Mouse (Mus musculus): ENCODE data around the gene Selenbp2. TPM values are rescaled to one million over a fixed set of nuclear protein-coding genes. Genes with fewer than 3 reads are reported as not detected.
"Not testable (repeated sequence)": the region's sequence is repeated elsewhere in the genome, so short reads cannot be mapped to it uniquely, and the experiment has no call there.

Gene Selenbp2
- polyA plus RNA-seq, 1 experiment from 2014 or later: not detected

- Histone ChIP-seq H3K4me1 (no peaks in the 10 kb centered on the region), H3K27ac (no peak overlapping the region), H3K36me3 (no peaks in the 10 kb centered on the region), H3K4me3 (no peak overlapping the region), H3K4me2 (replicated peaks) (no peak overlapping the region), H3K27me3 (no peaks in the 10 kb centered on the region), H3K9me3 (no peaks in the 10 kb centered on the region), H3K9ac (no peak overlapping the region)
- ATAC-seq (ENCODE audit: insufficient number of reproducible peaks, insufficient read depth, low FRiP score, low TSS enrichment): 0 out of 2 replicates have a peak, but pooled peaks have one; percentile 41
- WGBS: 72% methylated on average over 8 of the region's 8 CpGs
These were observed 14.0 kb upstream of the Selenbp2 start for GRCm38 (mm10) chr3:94679351-94679841.

DNA sequence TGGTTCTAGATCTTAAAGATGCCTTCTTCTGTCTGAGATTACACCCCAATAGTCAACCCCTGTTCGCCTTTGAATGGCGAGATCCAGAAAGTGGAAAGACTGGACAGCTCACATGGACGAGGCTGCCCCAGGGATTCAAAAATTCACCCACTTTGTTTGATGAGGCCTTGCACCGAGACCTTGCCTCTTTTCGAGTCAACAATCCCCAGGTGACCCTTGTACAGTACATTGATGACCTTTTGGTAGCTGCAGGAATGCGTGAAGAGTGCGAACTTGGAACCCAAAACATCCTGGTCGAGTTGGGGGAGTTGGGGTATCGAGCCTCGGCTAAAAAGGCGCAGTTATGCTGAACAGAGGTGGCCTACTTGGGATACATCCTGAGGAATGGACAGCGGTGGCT lies 13.3 kb upstream of the Selenbp2 start:
- not testable (repeated sequence) for H3K4me3 ChIP-seq; H3K4me2 ChIP-seq (replicated peaks); H3K27ac ChIP-seq; H3K36me3 ChIP-seq; H3K9ac ChIP-seq; H3K27me3 ChIP-seq; H3K9me3 ChIP-seq; H3K4me1 ChIP-seq; ATAC-seq (ENCODE audit: insufficient number of reproducible peaks, insufficient read depth, low FRiP score, low TSS enrichment)
- 88% methylated on average over 12 of the region's 12 CpGs for WGBS

GRCm38 (mm10) chr3:94680783-94681182 lies 12.6 kb upstream of the Selenbp2 start:
- H3K9me3 ChIP-seq: no peaks in the 10 kb centered on the region
- no peak for ATAC-seq (ENCODE audit: insufficient number of reproducible peaks, insufficient read depth, low FRiP score, low TSS enrichment)
- no peaks in the 10 kb centered on the region for H3K4me1 ChIP-seq
- H3K36me3 ChIP-seq: no peaks in the 10 kb centered on the region
- H3K27me3 ChIP-seq: no peaks in the 10 kb centered on the region
- no peak overlapping the region for H3K27ac ChIP-seq
- H3K4me3 ChIP-seq: no peak overlapping the region
- 93% methylated on average over 16 of the region's 16 CpGs for WGBS
- no peak overlapping the region for H3K9ac ChIP-seq
- no peak overlapping the region for H3K4me2 ChIP-seq (replicated peaks)

GRCm38 (mm10) chr3:94683646-94684045 lies 9.7 kb upstream of the Selenbp2 start:
- whole genome bisulfite sequencing: 77% methylated on average over 6 of the region's 6 CpGs
- Histone ChIP-seq H3K9me3 (no peaks in the 10 kb centered on the region), H3K4me2 (replicated peaks) (no peak overlapping the region), H3K27me3 (no peaks in the 10 kb centered on the region), H3K27ac (no peak overlapping the region), H3K4me1 (no peaks in the 10 kb centered on the region), H3K9ac (no peak overlapping the region), H3K36me3 (no peaks in the 10 kb centered on the region), H3K4me3 (no peak overlapping the region)
- ATAC-seq (ENCODE audit: insufficient number of reproducible peaks, insufficient read depth, low FRiP score, low TSS enrichment): no peak

GRCm38 (mm10) chr3:94685989-94686772 lies 7.2 kb upstream of the Selenbp2 start:
- H3K36me3 ChIP-seq; H3K4me3 ChIP-seq; H3K4me2 ChIP-seq (replicated peaks); H3K9me3 ChIP-seq; ATAC-seq (ENCODE audit: insufficient number of reproducible peaks, insufficient read depth, low FRiP score, low TSS enrichment); H3K27ac ChIP-seq; H3K9ac ChIP-seq; H3K4me1 ChIP-seq; H3K27me3 ChIP-seq: not testable (repeated sequence)
- WGBS: 86% methylated on average over 8 of the region's 8 CpGs

- 90% methylated on average over 3 of the region's 3 CpGs for WGBS
- H3K36me3 ChIP-seq; ATAC-seq (ENCODE audit: insufficient number of reproducible peaks, insufficient read depth, low FRiP score, low TSS enrichment); H3K27me3 ChIP-seq; H3K4me2 ChIP-seq (replicated peaks); H3K9me3 ChIP-seq; H3K27ac ChIP-seq; H3K4me3 ChIP-seq; H3K4me1 ChIP-seq; H3K9ac ChIP-seq: not testable (repeated sequence)
These were observed 4.7 kb upstream of the Selenbp2 start for GRCm38 (mm10) chr3:94688698-94689097.

- ATAC-seq (ENCODE audit: insufficient number of reproducible peaks, insufficient read depth, low FRiP score, low TSS enrichment); H3K9me3 ChIP-seq; H3K9ac ChIP-seq; H3K36me3 ChIP-seq; H3K27me3 ChIP-seq; H3K4me3 ChIP-seq; H3K27ac ChIP-seq; H3K4me1 ChIP-seq; H3K4me2 ChIP-seq (replicated peaks): not testable (repeated sequence)
- 71% methylated on average over 1 of the region's 1 CpGs for WGBS
These were observed 4.2 kb upstream of the Selenbp2 start for GRCm38 (mm10) chr3:94689195-94689594.

DNA sequence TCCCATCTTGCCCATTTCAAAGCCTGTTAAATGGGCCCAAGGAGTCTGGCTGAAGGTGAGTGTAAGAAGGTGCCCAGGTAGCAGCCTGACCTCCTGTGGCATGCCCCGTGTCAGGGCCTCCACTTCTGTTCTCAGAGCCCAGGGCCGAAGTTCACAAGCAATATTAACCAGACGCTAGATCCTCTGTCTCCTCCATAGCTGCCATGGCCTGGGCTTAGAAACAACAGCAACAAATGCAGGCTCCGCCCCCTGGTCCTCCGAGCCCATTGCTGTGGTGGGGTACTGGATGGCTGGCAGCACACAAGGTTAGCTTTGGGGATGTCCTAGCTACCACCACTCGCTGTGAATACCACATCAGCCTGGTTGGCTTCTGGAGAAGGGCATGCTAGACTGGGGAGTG lies 3.2 kb upstream of the Selenbp2 start:
- ATAC-seq (ENCODE audit: insufficient number of reproducible peaks, insufficient read depth, low FRiP score, low TSS enrichment); H3K36me3 ChIP-seq: not testable (repeated sequence)
- 55% methylated on average over 6 of the region's 6 CpGs for WGBS

GRCm38 (mm10) chr3:94690616-94691247 lies 2.6 kb upstream of the Selenbp2 start:
- H3K27me3 ChIP-seq: no peaks in the 10 kb centered on the region
- no peak overlapping the region for H3K9ac ChIP-seq
- no peaks in the 10 kb centered on the region for H3K9me3 ChIP-seq
- no peak for ATAC-seq (ENCODE audit: insufficient number of reproducible peaks, insufficient read depth, low FRiP score, low TSS enrichment)
- H3K4me3 ChIP-seq: no peak overlapping the region
- H3K4me1 ChIP-seq: peaks cover 8% of the 10 kb centered on the region; the same call in 1 of the 2 replicates
- no peaks in the 10 kb centered on the region for H3K36me3 ChIP-seq
- no peak overlapping the region for H3K4me2 ChIP-seq (replicated peaks)
- H3K27ac ChIP-seq: no peak overlapping the region

More for the DNA sequence above, 3.2 kb upstream of the Selenbp2 start:
- not testable (repeated sequence) for H3K4me2 ChIP-seq (replicated peaks); H3K9ac ChIP-seq; H3K27ac ChIP-seq; H3K27me3 ChIP-seq; H3K4me1 ChIP-seq; H3K9me3 ChIP-seq; H3K4me3 ChIP-seq

DNA sequence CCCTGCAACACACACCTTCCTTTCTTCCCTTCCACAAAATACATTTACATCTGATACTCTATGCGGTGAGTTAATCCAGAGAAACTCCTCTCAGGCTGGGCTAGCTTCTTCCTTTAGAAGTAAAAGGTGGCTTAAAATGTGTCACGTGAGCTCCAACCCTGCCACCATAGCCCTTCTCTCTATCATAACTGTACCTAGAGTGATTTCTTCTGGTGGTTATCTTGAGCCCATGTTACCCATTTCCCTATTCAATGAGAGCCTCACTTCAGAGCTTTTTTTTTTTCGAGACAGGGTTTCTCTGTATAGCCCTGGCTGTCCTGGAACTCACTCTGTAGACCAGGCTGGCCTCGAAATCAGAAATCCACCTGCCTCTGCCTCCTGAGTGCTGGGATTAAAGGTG lies 1.7 kb upstream of the Selenbp2 start:
- H3K36me3 ChIP-seq; H3K9me3 ChIP-seq; H3K4me3 ChIP-seq; H3K27me3 ChIP-seq; H3K9ac ChIP-seq; H3K4me2 ChIP-seq (replicated peaks); H3K27ac ChIP-seq; ATAC-seq (ENCODE audit: insufficient number of reproducible peaks, insufficient read depth, low FRiP score, low TSS enrichment); H3K4me1 ChIP-seq: not testable (repeated sequence)
- 90% methylated on average over 4 of the region's 4 CpGs for WGBS

DNA sequence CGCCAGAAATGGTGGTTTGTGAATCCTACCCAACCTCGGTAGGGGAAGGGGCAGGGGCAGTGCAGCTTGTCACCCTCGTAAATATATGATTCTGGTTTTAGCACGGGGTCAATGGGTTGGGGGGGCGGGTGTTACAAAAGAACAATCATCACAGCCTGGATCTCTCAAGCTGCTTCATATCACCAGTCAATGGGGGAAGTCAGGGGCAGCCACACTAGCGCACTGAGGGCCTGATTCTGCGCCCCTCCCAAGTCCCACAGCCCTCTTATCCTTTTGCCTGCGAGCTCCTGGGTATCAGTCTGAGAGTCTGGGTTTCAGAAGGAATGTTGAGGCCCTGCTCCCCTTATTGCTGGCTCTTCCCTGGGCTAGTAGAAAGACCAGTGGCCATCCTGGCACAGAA lies 518 bp downstream of the Selenbp2 start:
- not testable (repeated sequence) for ATAC-seq (ENCODE audit: insufficient number of reproducible peaks, insufficient read depth, low FRiP score, low TSS enrichment); H3K27me3 ChIP-seq; H3K9me3 ChIP-seq; H3K27ac ChIP-seq; H3K4me1 ChIP-seq; H3K4me2 ChIP-seq (replicated peaks); H3K4me3 ChIP-seq; H3K36me3 ChIP-seq; H3K9ac ChIP-seq
- 77% methylated on average over 5 of the region's 8 CpGs for WGBS

DNA sequence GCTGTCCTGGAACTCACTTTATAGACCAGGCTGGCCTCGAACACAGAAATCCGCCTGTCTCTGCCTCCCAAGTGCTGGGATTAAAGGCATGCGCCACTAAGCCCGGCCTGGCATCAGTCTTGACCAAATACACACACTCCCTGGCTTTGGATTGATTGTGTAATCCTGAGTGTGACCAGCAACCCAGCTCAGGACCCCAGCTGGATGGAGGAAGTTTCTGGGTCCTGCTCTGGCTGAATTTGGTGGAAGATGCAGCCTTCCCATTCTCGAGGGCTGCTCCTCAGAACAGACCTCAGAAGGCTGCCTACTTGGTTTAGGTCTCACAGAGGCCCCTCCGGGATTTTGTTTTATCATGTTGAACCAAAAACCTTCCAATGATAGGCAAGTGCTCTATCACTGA lies 2.2 kb downstream of the Selenbp2 start:
- H3K4me1 ChIP-seq; ATAC-seq (ENCODE audit: insufficient number of reproducible peaks, insufficient read depth, low FRiP score, low TSS enrichment); H3K27ac ChIP-seq; H3K36me3 ChIP-seq; H3K9me3 ChIP-seq; H3K27me3 ChIP-seq; H3K4me3 ChIP-seq; H3K9ac ChIP-seq; H3K4me2 ChIP-seq (replicated peaks): not testable (repeated sequence)
- 83% methylated on average over 6 of the region's 6 CpGs for WGBS
